9 mouse cellular contexts compared by ENCODE assay signal in the genomic region with DNA sequence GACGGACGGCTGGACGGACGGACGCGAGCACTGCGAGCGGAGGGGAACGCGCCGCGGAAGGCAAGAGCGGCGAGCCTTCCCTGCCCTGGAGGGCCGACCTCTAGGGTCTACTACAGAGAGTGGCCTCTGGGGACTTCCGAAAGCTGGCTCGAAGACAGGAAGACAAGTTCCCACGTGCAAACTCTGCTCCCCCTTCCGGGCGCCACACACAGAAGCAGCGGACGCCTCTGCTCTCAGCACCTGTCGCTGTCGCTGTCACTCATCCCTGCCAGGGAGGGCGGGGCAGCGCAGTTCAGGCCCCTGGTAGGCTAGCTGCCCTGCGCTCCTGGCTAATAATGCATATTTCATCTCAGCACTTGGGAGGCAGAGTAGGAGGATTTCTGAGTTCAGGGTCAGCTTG. TPM values are rescaled to one million over a fixed set of nuclear protein-coding genes. Genes with fewer than 3 reads are reported as not detected.
DNase-seq lines count a peak whose midpoint lies in the region; ATAC-seq and TF ChIP-seq lines count a peak whose summit lies in the region.
"Had no signal": no experiment of that assay in that cellular context is flagged by ENCODE, and none has a peak within 500 bp of the region (broad histone marks: within the 10 kb centered on the region; RNA-seq: fewer than 3 reads in every experiment).

No protein-coding gene starts in this region.

- ATAC-seq in frontal cortex, adult (ENCODE audit: low TSS enrichment): peak; percentile 27; the same call in 1 of the 2 replicates
- peak; percentile 84 for ATAC-seq in intestine, embryonic 14.5 days (replicated peaks; ENCODE audit: low FRiP score, low TSS enrichment, low read depth)
- peak; percentile 80 for ATAC-seq in liver, embryonic 13.5 days (ENCODE audit: low read depth)

- H3K9ac ChIP-seq in intestine, embryonic 14.5 days (ENCODE audit: low read length): no peak overlapping the region
- peak overlapping the region; percentile 51; the same call in 1 of the 2 replicates for H3K9ac ChIP-seq in liver, embryonic 13.5 days

- 2% methylated on average over 27 of the region's 27 CpGs for WGBS in intestine, embryonic 14.5 days
- WGBS in liver, embryonic 13.5 days (ENCODE audit: insufficient replicate concordance): 2% methylated on average over 27 of the region's 27 CpGs
- WGBS in thymus, adult 2 months: 1% methylated on average over 27 of the region's 27 CpGs

- H3K9me3 ChIP-seq in intestine, embryonic 14.5 days (ENCODE audit: control insufficient read depth, low read length): peaks cover 7% of the 10 kb centered on the region
- peaks cover 8% of the 10 kb centered on the region; the same call in 1 of the 2 replicates for H3K9me3 ChIP-seq in liver, embryonic 13.5 days (replicated peaks)

- no peak overlapping the region for H3K27ac ChIP-seq in brown adipose tissue, adult 24 weeks (replicated peaks; ENCODE audit: low read depth, low read length)
- no peak overlapping the region for H3K27ac ChIP-seq in intestine, embryonic 14.5 days (ENCODE audit: low read depth)
- no peak overlapping the region for H3K27ac ChIP-seq in liver, embryonic 13.5 days
- no peak overlapping the region for H3K27ac ChIP-seq in thymus, adult 2 months (ENCODE audit: control insufficient read depth, insufficient read depth, low read length)

- no peaks in the 10 kb centered on the region for H3K36me3 ChIP-seq in intestine, embryonic 14.5 days (ENCODE audit: control insufficient read depth, insufficient read depth, low read length)
- H3K36me3 ChIP-seq in liver, embryonic 13.5 days: no peaks in the 10 kb centered on the region
- no peaks in the 10 kb centered on the region for H3K36me3 ChIP-seq in thymus, adult 2 months (ENCODE audit: control insufficient read depth, insufficient read depth, low read length)

- no peak for DNase-seq in frontal cortex, postnatal 25 days (ENCODE audit: low spot score in 2 of 2)
- DNase-seq in gastrocnemius, postnatal 14 days: peak; percentile 59
- DNase-seq in intestine, embryonic 14.5 days (ENCODE audit: low spot score): peak; percentile 69
- peak; percentile 27 for DNase-seq in liver, embryonic 13.5 days
- peak; percentile 93 for DNase-seq in naive thymus-derived CD4-positive, alpha-beta T cell, adult 2 months (ENCODE audit: low read depth)
- DNase-seq in thymus, adult 2 months: peak; percentile 80

- no peak for TF ChIP-seq POLR2A in thymus, adult 2 months (IDR thresholded peaks at IDR 0.05; ENCODE audit: control insufficient read depth, extremely low read depth, insufficient read depth, low read length, poor library complexity)

- peak; percentile 11; the same call in 1 of the 2 replicates for TF ChIP-seq CTCF in thymus, adult 2 months (IDR thresholded peaks at IDR 0.05; ENCODE audit: borderline replicate concordance, control insufficient read depth, extremely low read depth, insufficient read depth, low read length, poor library complexity)

- peak overlapping the region; percentile 64 for H3K4me3 ChIP-seq in brown adipose tissue, adult 24 weeks (ENCODE audit: insufficient read depth, low read depth, low read length)
- H3K4me3 ChIP-seq in intestine, embryonic 14.5 days (ENCODE audit: low read depth, low read length): peak overlapping the region; percentile 39
- peak overlapping the region; percentile 58 for H3K4me3 ChIP-seq in liver, embryonic 13.5 days (replicated peaks)
- peak overlapping the region; percentile 57 for H3K4me3 ChIP-seq in thymus, adult 2 months (ENCODE audit: control insufficient read depth, insufficient read depth, low read length)

- peaks cover 4% of the 10 kb centered on the region for H3K4me1 ChIP-seq in brown adipose tissue, adult 24 weeks (ENCODE audit: control insufficient read depth, insufficient read depth, insufficient read length, low read length)
- H3K4me1 ChIP-seq in intestine, embryonic 14.5 days (replicated peaks; ENCODE audit: control insufficient read depth, insufficient read depth, low read length): no peaks in the 10 kb centered on the region; the same call in 1 of the 2 replicates
- H3K4me1 ChIP-seq in liver, embryonic 13.5 days (replicated peaks): peaks cover 9% of the 10 kb centered on the region
- no peaks in the 10 kb centered on the region for H3K4me1 ChIP-seq in thymus, adult 2 months (replicated peaks; ENCODE audit: control insufficient read depth, insufficient read depth, low read length)

- intact Hi-C loops in gastrocnemius, postnatal 14 days (cut with DNase I; ENCODE audit: low total_unique reads): no loop called here

- H3K27me3 ChIP-seq in intestine, embryonic 14.5 days (replicated peaks; ENCODE audit: control insufficient read depth, insufficient read depth, low read length): peaks cover 26% of the 10 kb centered on the region
- peaks cover 25% of the 10 kb centered on the region for H3K27me3 ChIP-seq in liver, embryonic 13.5 days
- H3K27me3 ChIP-seq in thymus, adult 2 months (ENCODE audit: control insufficient read depth, insufficient read depth, low read length): no peaks in the 10 kb centered on the region

- peak overlapping the region; percentile 54 for H3K4me2 ChIP-seq in intestine, embryonic 14.5 days (ENCODE audit: low read length)
- peak overlapping the region; percentile 69 for H3K4me2 ChIP-seq in liver, embryonic 13.5 days

RNA-seq across cellular contexts. Expression of a gene that starts 0.3 kb away (rescaled TPM):
- not detected in 2 replicates for polyA plus RNA-seq in brown adipose tissue, adult 24 weeks (2012; ENCODE audit: insufficient read depth, insufficient read length, missing spikeins)
- not detected for total RNA-seq in gastrocnemius, postnatal 14 days (2021)
- 0.18 and 0.22 TPM in 2 replicates for polyA plus RNA-seq in intestine, embryonic 14.5 days (2014; fragmentation: Nextera tagmentation; extraction: Ambion mirVana)
- 0.08 TPM in 1 of 2 replicates, not detected in the other for polyA plus RNA-seq in liver, embryonic 13.5 days (2015; fragmentation: Nextera tagmentation; extraction: Ambion mirVana)
- polyA plus RNA-seq in thymus, adult 2 months (2012; rRNA removed): 0.82 and 1.3 TPM in 2 replicates
- total RNA-seq: MEL had no signal

RNA-seq across cellular contexts. Expression of a gene that starts 42.1 kb away (rescaled TPM):
- polyA plus RNA-seq in brown adipose tissue, adult 24 weeks (2012; ENCODE audit: insufficient read depth, insufficient read length, missing spikeins): 0.63 and 1.2 TPM in 2 replicates
- 1 to 10 TPM; 5.2 to 6.0 TPM for total RNA-seq in gastrocnemius, postnatal 14 days (2021)
- polyA plus RNA-seq in intestine, embryonic 14.5 days (2014; fragmentation: Nextera tagmentation; extraction: Ambion mirVana): 2.0 and 2.1 TPM in 2 replicates
- polyA plus RNA-seq in liver, embryonic 13.5 days (2015; fragmentation: Nextera tagmentation; extraction: Ambion mirVana): 0.13 and 0.19 TPM in 2 replicates
- 2.7 and 3.8 TPM in 2 replicates for polyA plus RNA-seq in thymus, adult 2 months (2012; rRNA removed)
- total RNA-seq: MEL had no signal

Comparison
In these comparisons a context has a peak if more than half of its experiments do, and no peak if none do; other contexts are left out.
1. ATAC-seq: peak in every context shown above with its lines; median percentile 84 in intestine, embryonic 14.5 days; 80 in liver, embryonic 13.5 days; 27 in frontal cortex, adult.
2. DNase-seq: peak in gastrocnemius, postnatal 14 days (single experiment), intestine, embryonic 14.5 days (single experiment), liver, embryonic 13.5 days (single experiment), naive thymus-derived CD4-positive, alpha-beta T cell, adult 2 months (single experiment) and thymus, adult 2 months (single experiment); none in frontal cortex, postnatal 25 days (0 of 2).
3. Peak in every context shown above with its lines, with median percentiles within 50 percentile points of each other: H3K4me3 ChIP-seq.